Mouse (Mus musculus): Measurements from ENCODE around the gene Prm2. TPM values are rescaled to one million over a fixed set of nuclear protein-coding genes. Genes with fewer than 3 reads are reported as not detected.

The Prm2 gene
- polyA plus RNA-seq, 1 experiment from 2014 or later = not detected

- Histone ChIP-seq H3K9me3 (ENCODE audit: control insufficient read depth, low read length) (no peaks in the 10 kb centered on the region), H3K4me3 (ENCODE audit: low read length) (no peak overlapping the region), H3K27me3 (ENCODE audit: control insufficient read depth, insufficient read depth, low read length) (no peaks in the 10 kb centered on the region), H3K4me1 (ENCODE audit: control insufficient read depth, insufficient read depth, low read length) (0 out of 2 replicates have a peak, but pooled peaks cover 4% of the 10 kb centered on the region), H3K4me2 (replicated peaks; ENCODE audit: low read depth, low read length) (no peak overlapping the region), H3K36me3 (ENCODE audit: control insufficient read depth, insufficient read depth, low read length) (no peaks in the 10 kb centered on the region), H3K9ac (ENCODE audit: low read depth, low read length) (no peak overlapping the region), H3K27ac (ENCODE audit: low read depth, low read length) (no peak overlapping the region)
- whole genome bisulfite sequencing = 63% methylated on average over 8 of the region's 8 CpGs
- ATAC-seq (ENCODE audit: low FRiP score, low TSS enrichment) = no peak
Measured at GRCm38 (mm10) chr16:10761182-10761581, 34.8 kb downstream of the Prm2 start.

- WGBS = 72% methylated on average over 6 of the region's 6 CpGs
- ATAC-seq (ENCODE audit: low FRiP score, low TSS enrichment) = no peak
- Histone ChIP-seq H3K4me2 (replicated peaks; ENCODE audit: low read depth, low read length) (no peak overlapping the region), H3K9ac (ENCODE audit: low read depth, low read length) (no peak overlapping the region), H3K36me3 (ENCODE audit: control insufficient read depth, insufficient read depth, low read length) (no peaks in the 10 kb centered on the region), H3K27me3 (ENCODE audit: control insufficient read depth, insufficient read depth, low read length) (no peaks in the 10 kb centered on the region), H3K9me3 (ENCODE audit: control insufficient read depth, low read length) (no peaks in the 10 kb centered on the region), H3K4me1 (ENCODE audit: control insufficient read depth, insufficient read depth, low read length) (no peaks in the 10 kb centered on the region), H3K4me3 (ENCODE audit: low read length) (no peak overlapping the region), H3K27ac (ENCODE audit: low read depth, low read length) (no peak overlapping the region)
Measured at GRCm38 (mm10) chr16:10756168-10756567, 39.8 kb downstream of the Prm2 start.

- Histone ChIP-seq H3K27ac (ENCODE audit: low read depth, low read length) (no peak overlapping the region), H3K9me3 (ENCODE audit: control insufficient read depth, low read length) (no peaks in the 10 kb centered on the region), H3K4me3 (ENCODE audit: low read length) (no peak overlapping the region), H3K4me2 (replicated peaks; ENCODE audit: low read depth, low read length) (no peak overlapping the region), H3K9ac (ENCODE audit: low read depth, low read length) (no peak overlapping the region), H3K27me3 (ENCODE audit: control insufficient read depth, insufficient read depth, low read length) (no peaks in the 10 kb centered on the region), H3K36me3 (ENCODE audit: control insufficient read depth, insufficient read depth, low read length) (no peaks in the 10 kb centered on the region), H3K4me1 (ENCODE audit: control insufficient read depth, insufficient read depth, low read length) (no peaks in the 10 kb centered on the region)
- whole genome bisulfite sequencing = 92% methylated on average over 3 of the region's 3 CpGs
- no peak for ATAC-seq (ENCODE audit: low FRiP score, low TSS enrichment)
Measured at GRCm38 (mm10) chr16:10754521-10755296, 41.2 kb downstream of the Prm2 start.

DNA sequence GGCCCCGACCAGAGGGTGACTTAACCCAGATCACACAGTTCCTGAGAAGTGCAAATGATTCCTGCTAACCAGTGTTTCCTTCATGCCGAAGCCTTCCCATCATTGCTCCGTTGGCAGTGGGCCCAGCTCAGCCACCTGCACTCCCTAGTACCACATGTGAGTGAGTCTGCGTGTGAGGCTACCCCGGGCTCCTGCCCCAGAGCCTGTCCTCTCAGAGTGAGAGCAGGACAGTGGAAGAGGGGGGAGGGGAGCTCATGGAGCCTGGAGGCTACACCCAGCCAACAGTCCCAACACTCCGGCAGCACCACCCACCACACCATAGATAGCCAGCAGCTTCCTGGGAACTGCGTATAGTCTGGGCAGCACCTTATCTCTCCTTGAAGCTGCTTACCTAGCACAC, 46.1 kb downstream of the Prm2 start:
- Histone ChIP-seq H3K36me3 (ENCODE audit: control insufficient read depth, insufficient read depth, low read length) (no peaks in the 10 kb centered on the region), H3K4me2 (replicated peaks; ENCODE audit: low read depth, low read length) (no peak overlapping the region), H3K9ac (ENCODE audit: low read depth, low read length) (no peak overlapping the region), H3K9me3 (ENCODE audit: control insufficient read depth, low read length) (no peaks in the 10 kb centered on the region), H3K4me1 (ENCODE audit: control insufficient read depth, insufficient read depth, low read length) (no peaks in the 10 kb centered on the region), H3K27ac (ENCODE audit: low read depth, low read length) (no peak overlapping the region), H3K27me3 (ENCODE audit: control insufficient read depth, insufficient read depth, low read length) (no peaks in the 10 kb centered on the region), H3K4me3 (ENCODE audit: low read length) (no peak overlapping the region)
- no peak for ATAC-seq (ENCODE audit: low FRiP score, low TSS enrichment)
- 57% methylated on average over 7 of the region's 7 CpGs for WGBS

GRCm38 (mm10) chr16:10749226-10749625, 46.7 kb downstream of the Prm2 start:
- Histone ChIP-seq H3K4me1 (ENCODE audit: control insufficient read depth, insufficient read depth, low read length) (no peaks in the 10 kb centered on the region), H3K27me3 (ENCODE audit: control insufficient read depth, insufficient read depth, low read length) (no peaks in the 10 kb centered on the region), H3K4me2 (replicated peaks; ENCODE audit: low read depth, low read length) (no peak overlapping the region), H3K4me3 (ENCODE audit: low read length) (no peak overlapping the region), H3K9ac (ENCODE audit: low read depth, low read length) (no peak overlapping the region), H3K27ac (ENCODE audit: low read depth, low read length) (no peak overlapping the region), H3K9me3 (ENCODE audit: control insufficient read depth, low read length) (no peaks in the 10 kb centered on the region), H3K36me3 (ENCODE audit: control insufficient read depth, insufficient read depth, low read length) (no peaks in the 10 kb centered on the region)
- ATAC-seq (ENCODE audit: low FRiP score, low TSS enrichment) = no peak
- 57% methylated on average over 7 of the region's 7 CpGs for WGBS

Other genes starting within 250 kb of the Prm2 start
- 6.3 and 7.2 TPM in 2 replicates for gene Socs1, start 10.6 kb downstream of the Prm2 start, polyA plus RNA-seq (2014; fragmentation: Nextera tagmentation; extraction: Ambion mirVana)
- not detected in 2 replicates for gene Tnp2, start 7.5 kb downstream of the Prm2 start, polyA plus RNA-seq (2014; fragmentation: Nextera tagmentation; extraction: Ambion mirVana)
- not detected in 2 replicates for gene Prm3, start 5.2 kb downstream of the Prm2 start, polyA plus RNA-seq (2014; fragmentation: Nextera tagmentation; extraction: Ambion mirVana)
- gene Prm1, start 9.7 kb upstream of the Prm2 start, polyA plus RNA-seq (2014; fragmentation: Nextera tagmentation; extraction: Ambion mirVana) = not detected in 2 replicates
- not detected in 2 replicates for gene Gm11172, start 16.8 kb upstream of the Prm2 start, polyA plus RNA-seq (2014; fragmentation: Nextera tagmentation; extraction: Ambion mirVana)
- gene Rmi2, start 38.9 kb upstream of the Prm2 start, polyA plus RNA-seq (2014; fragmentation: Nextera tagmentation; extraction: Ambion mirVana) = 6.0 and 6.2 TPM in 2 replicates